Mouse (Mus musculus) gastrocnemius, postnatal 25 days (tissue): ENCODE results near the gene Ctu2. TPM values are rescaled to one million over a fixed set of nuclear protein-coding genes. Genes with fewer than 3 reads are reported as not detected.

ENCODE experiments used
- microRNA-seq, 2 experiments: library from miRNA; unstranded; fragments of <30 nt; microRNA quantifications; one replicate each; pipeline ENCODE4 v1.2.0; 2021; ENCODE audit warnings: borderline replicate concordance in 2 of 2
- total RNA-seq, 2 experiments: library from RNA; stranded (reverse); gene quantifications; 1 replicate in 1 of 2; 2 replicates in 1 of 2; pipeline ENCODE4 v1.2.3; 2021

The Ctu2 gene
- total RNA-seq, 2 experiments from 2014 or later, result 6.7 to 7.4 TPM

Small RNAs within 50 kb of the gene (microRNA-seq; reads per million reads assigned to microRNA genes)
- 0 reads per million in 2 experiments for gene Gm24366

Other genes with a start within 250 kb of the Ctu2 start
- gene Zfpm1, start 194.0 kb upstream of the Ctu2 start, total RNA-seq, result 1 to 10 TPM; 8.5 to 8.8 TPM
- gene Trhr2, start 115.4 kb upstream of the Ctu2 start, total RNA-seq, result not detected
- gene Zc3h18, start 99.5 kb upstream of the Ctu2 start, total RNA-seq, result 10 to 100 TPM; 18.1 to 21.0 TPM
- gene Il17c, start 54.1 kb upstream of the Ctu2 start, total RNA-seq, result not detected
- gene Cyba, start 43.2 kb upstream of the Ctu2 start, total RNA-seq, result 1 to 10 TPM; 7.6 to 8.9 TPM
- gene Mvd, start 32.7 kb upstream of the Ctu2 start, total RNA-seq, result 1 to 10 TPM; 4.2 to 5.2 TPM
- 10 to 100 TPM in 1 of 2 experiments, 1 to 10 TPM in 1; 5.4 to 11.7 TPM for gene Snai3, start 15.4 kb upstream of the Ctu2 start, total RNA-seq
- 10 to 100 TPM; 24.7 to 30.7 TPM for gene Rnf166, start 79 bp upstream of the Ctu2 start, total RNA-seq
- gene Piezo1, start 75.2 kb downstream of the Ctu2 start, total RNA-seq, result 10 to 100 TPM; 12.3 to 14.0 TPM
- 1 to 10 TPM in 1 of 2 experiments, under 1 TPM in 1; 0.82 to 1.1 TPM for gene Cdt1, start 91.9 kb downstream of the Ctu2 start, total RNA-seq
- gene Aprt, start 100.8 kb downstream of the Ctu2 start, total RNA-seq, result 10 to 100 TPM; 35.7 to 36.9 TPM
- 1 to 10 TPM; 1.3 to 1.8 TPM for gene Galns, start 135.3 kb downstream of the Ctu2 start, total RNA-seq
- gene Trappc2l, start 135.5 kb downstream of the Ctu2 start, total RNA-seq, result 10 to 100 TPM; 37.9 to 40.3 TPM
- gene Pabpn1l, start 146.6 kb downstream of the Ctu2 start, total RNA-seq, result not detected
- gene Cbfa2t3, start 223.0 kb downstream of the Ctu2 start, total RNA-seq, result 10 to 100 TPM; 19.0 to 27.8 TPM